Mouse (Mus musculus) intestine, embryonic 16.5 days (tissue): Measurements from ENCODE around the gene Vmo1. TPM values are rescaled to one million over a fixed set of nuclear protein-coding genes. Genes with fewer than 3 reads are reported as not detected.
A peak's percentile ranks its signal among the peaks of the same experiment; 100 is the strongest.
"Not testable (repeated sequence)": the region's sequence is repeated elsewhere in the genome, so short reads cannot be mapped to it uniquely, and the experiment has no call there.

Experiments used
- ATAC-seq: fragments of 200-750 bp; cut with Nextera tagmentation; 2 replicates; pipeline ENCODE4 v1.8.0; 2017; ENCODE audit warnings: moderate TSS enrichment, moderate library complexity
- H3K27ac ChIP-seq: fragments of 300-500 bp; sonication (generic); 2 replicates; pipeline ENCODE4 v1.5.1; 2014; ENCODE audit warnings: mild to moderate bottlenecking, low read length
- H3K27me3 ChIP-seq: fragments of 300-500 bp; sonication (generic); replicated peaks from 2 replicates; pipeline ENCODE4 v1.6.1; 2014; ENCODE audit warnings: low read length, control low read depth, mixed read lengths; ENCODE audit not compliant: control insufficient read depth, insufficient read depth
- H3K36me3 ChIP-seq: fragments of 300-500 bp; sonication (generic); 2 replicates; pipeline ENCODE4 v1.6.1; 2014; ENCODE audit warnings: low read length, control low read depth; ENCODE audit not compliant: control insufficient read depth, insufficient read depth
- H3K4me1 ChIP-seq: fragments of 300-500 bp; sonication (generic); 2 replicates; pipeline ENCODE4 v1.6.1; 2014; ENCODE audit warnings: low read length, control low read depth, mixed read lengths; ENCODE audit not compliant: control insufficient read depth, insufficient read depth
- H3K4me2 ChIP-seq: fragments of 300-500 bp; sonication (generic); 2 replicates; pipeline ENCODE4 v1.6.1; 2014; ENCODE audit warnings: low read depth, low read length, control low read depth
- H3K4me3 ChIP-seq: fragments of 300-500 bp; sonication (generic); 2 replicates; pipeline ENCODE4 v1.5.1; 2014; ENCODE audit warnings: mild to moderate bottlenecking, low read length
- H3K9ac ChIP-seq: fragments of 300-500 bp; sonication (generic); 2 replicates; pipeline ENCODE4 v1.6.1; 2014; ENCODE audit warnings: low read depth, low read length
- H3K9me3 ChIP-seq: fragments of 300-500 bp; sonication (generic); 2 replicates; pipeline ENCODE4 v1.6.1; 2016; ENCODE audit warnings: low read length, control low read depth; ENCODE audit not compliant: control insufficient read depth
- WGBS: fragments of 180-500 bp; shearing (Covaris S2); extraction: QIAGEN DNeasy Blood & Tissue Kit; methylation state at CpG from one replicate; pipeline ENCODE4 v1.1.7; 2014; 5-methylcytosine and 5-hydroxymethylcytosine counted together
- polyA plus RNA-seq: library from polyadenylated mRNA; unstranded; fragments of >200 nt; fragmentation: Nextera tagmentation; extraction: Ambion mirVana; gene quantifications from 2 replicates; pipeline ENCODE4 v1.2.1, GENCODE M21; 2015

Vmo1 gene
- polyA plus RNA-seq, 1 experiment from 2014 or later = 0.28 TPM

- Histone ChIP-seq H3K27ac (no peak overlapping the region), H3K4me2 (peak overlapping the region; percentile 83), H3K9ac (no peak overlapping the region)
Measured at GRCm38 (mm10) chr11:70541415-70541814, 27.0 kb upstream of the Vmo1 start.

GRCm38 (mm10) chr11:70540928-70541327 is 26.5 kb upstream of the Vmo1 start:
- H3K4me1 ChIP-seq = peaks cover 8% of the 10 kb centered on the region
- no peaks in the 10 kb centered on the region for H3K9me3 ChIP-seq
- ATAC-seq = no peak
- no peaks in the 10 kb centered on the region for H3K27me3 ChIP-seq
- H3K9ac ChIP-seq = peak overlapping the region; percentile 81; the same call in 1 of the 2 replicates
- 81% methylated on average over 7 of the region's 7 CpGs for WGBS
- H3K4me2 ChIP-seq = peak overlapping the region; percentile 83
- no peaks in the 10 kb centered on the region for H3K36me3 ChIP-seq
- no peak overlapping the region for H3K27ac ChIP-seq
- H3K4me3 ChIP-seq = peak overlapping the region; percentile 75

More at GRCm38 (mm10) chr11:70541415-70541814, 27.0 kb upstream of the Vmo1 start:
- H3K27me3 ChIP-seq = no peaks in the 10 kb centered on the region
- H3K4me1 ChIP-seq = peaks cover 8% of the 10 kb centered on the region
- ATAC-seq = no peak
- H3K9me3 ChIP-seq = no peaks in the 10 kb centered on the region
- H3K36me3 ChIP-seq = no peaks in the 10 kb centered on the region
- 77% methylated on average over 5 of the region's 5 CpGs for WGBS
- no peak overlapping the region for H3K4me3 ChIP-seq

- Histone ChIP-seq H3K9ac (peak within 1 kb of the TSS; percentile 81), H3K27ac (peak within 1 kb of the TSS; percentile 87), H3K36me3 (no peaks in the 10 kb centered on the region), H3K27me3 (no peaks in the 10 kb centered on the region), H3K4me1 (peaks cover 8% of the 10 kb centered on the region), H3K4me3 (peak within 1 kb of the TSS; percentile 75), H3K4me2 (peak within 1 kb of the TSS; percentile 83), H3K9me3 (no peaks in the 10 kb centered on the region)
- ATAC-seq = peak; percentile 99
- WGBS = under 1% methylated on average over 50 of the region's 65 CpGs
Measured at GRCm38 (mm10) chr11:70539877-70540587, 25.6 kb upstream of the Vmo1 start, which contains the start of gene Pld2. Gene Pld2 (plus strand): TSS chr11:70540064.

GRCm38 (mm10) chr11:70539423-70539822 is 25.0 kb upstream of the Vmo1 start:
- peak overlapping the region; percentile 81 for H3K9ac ChIP-seq
- peaks cover 8% of the 10 kb centered on the region for H3K4me1 ChIP-seq
- ATAC-seq = no peak; the same call in 1 of the 2 replicates
- 9% methylated on average over 9 of the region's 9 CpGs for WGBS
- no peaks in the 10 kb centered on the region for H3K27me3 ChIP-seq
- peak overlapping the region; percentile 75 for H3K4me3 ChIP-seq
- H3K27ac ChIP-seq = peak overlapping the region; percentile 87; the same call in 1 of the 2 replicates
- no peaks in the 10 kb centered on the region for H3K9me3 ChIP-seq
- peak overlapping the region; percentile 83 for H3K4me2 ChIP-seq
- H3K36me3 ChIP-seq = no peaks in the 10 kb centered on the region

- Histone ChIP-seq H3K9ac (no peak within 1 kb of the TSS), H3K4me3 (no peak within 1 kb of the TSS), H3K36me3 (0 out of 2 replicates have a peak, but pooled peaks cover 4% of the 10 kb centered on the region), H3K9me3 (no peaks in the 10 kb centered on the region), H3K27ac (no peak within 1 kb of the TSS), H3K4me1 (no peaks in the 10 kb centered on the region), H3K4me2 (no peak within 1 kb of the TSS), H3K27me3 (no peaks in the 10 kb centered on the region)
- WGBS = 83% methylated on average over 6 of the region's 6 CpGs
- no peak for ATAC-seq
Measured at GRCm38 (mm10) chr11:70532839-70533238, 18.4 kb upstream of the Vmo1 start, which contains the start of gene Gm40193. Gene Gm40193 (minus strand): TSS chr11:70532939.

- not testable (repeated sequence) for ATAC-seq, H3K4me2 ChIP-seq, H3K27me3 ChIP-seq, H3K27ac ChIP-seq, H3K4me1 ChIP-seq, H3K9ac ChIP-seq, H3K4me3 ChIP-seq, H3K36me3 ChIP-seq, H3K9me3 ChIP-seq
- WGBS = 76% methylated on average over 2 of the region's 2 CpGs
Measured at GRCm38 (mm10) chr11:70531065-70531464, 16.6 kb upstream of the Vmo1 start.

- no peak for ATAC-seq
- no peak overlapping the region for H3K9ac ChIP-seq
- WGBS = 82% methylated on average over 7 of the region's 7 CpGs
Measured at GRCm38 (mm10) chr11:70528610-70529009, 14.2 kb upstream of the Vmo1 start.

GRCm38 (mm10) chr11:70526211-70526610 is 11.8 kb upstream of the Vmo1 start:
- ATAC-seq = no peak
- H3K4me2 ChIP-seq = peak overlapping the region; percentile 64
- no peak overlapping the region for H3K27ac ChIP-seq
- H3K4me3 ChIP-seq = peak overlapping the region; percentile 73
- peak overlapping the region; percentile 82 for H3K9ac ChIP-seq
- peaks cover 7% of the 10 kb centered on the region for H3K4me1 ChIP-seq
- WGBS = 85% methylated on average over 12 of the region's 12 CpGs
- H3K9me3 ChIP-seq = no peaks in the 10 kb centered on the region
- H3K27me3 ChIP-seq = no peaks in the 10 kb centered on the region
- 0 out of 2 replicates have a peak, but pooled peaks cover 4% of the 10 kb centered on the region for H3K36me3 ChIP-seq

More at GRCm38 (mm10) chr11:70528610-70529009, 14.2 kb upstream of the Vmo1 start:
- H3K4me1 ChIP-seq = peaks cover 7% of the 10 kb centered on the region
- H3K9me3 ChIP-seq = no peaks in the 10 kb centered on the region
- H3K27ac ChIP-seq = no peak overlapping the region
- H3K4me3 ChIP-seq = no peak overlapping the region
- H3K4me2 ChIP-seq = no peak overlapping the region
- H3K27me3 ChIP-seq = no peaks in the 10 kb centered on the region
- H3K36me3 ChIP-seq = 0 out of 2 replicates have a peak, but pooled peaks cover 4% of the 10 kb centered on the region

GRCm38 (mm10) chr11:70525726-70526125 is 11.3 kb upstream of the Vmo1 start:
- H3K27ac ChIP-seq = peak overlapping the region; percentile 19; the same call in 1 of the 2 replicates
- H3K36me3 ChIP-seq = 0 out of 2 replicates have a peak, but pooled peaks cover 4% of the 10 kb centered on the region
- WGBS = 2% methylated on average over 12 of the region's 12 CpGs
- peak overlapping the region; percentile 64 for H3K4me2 ChIP-seq
- peak overlapping the region; percentile 73 for H3K4me3 ChIP-seq
- H3K9ac ChIP-seq = peak overlapping the region; percentile 82
- no peaks in the 10 kb centered on the region for H3K27me3 ChIP-seq
- ATAC-seq = peak; percentile 34
- H3K4me1 ChIP-seq = peaks cover 8% of the 10 kb centered on the region
- H3K9me3 ChIP-seq = no peaks in the 10 kb centered on the region
